Mouse (Mus musculus) lung, embryonic 16.5 days (tissue): ENCODE results near the gene Brd1. TPM values are rescaled to one million over a fixed set of nuclear protein-coding genes. Genes with fewer than 3 reads are reported as not detected.
A peak's percentile ranks its signal among the peaks of the same experiment; 100 is the strongest.

Source experiments
- ATAC-seq: fragments of 200-750 bp; cut with Nextera tagmentation; 2 replicates; pipeline ENCODE4 v1.8.0; 2017; ENCODE audit warnings: low read depth, mild to moderate bottlenecking, moderate library complexity
- H3K27ac ChIP-seq: fragments of 300-500 bp; sonication (generic); 2 replicates; pipeline ENCODE4 v1.5.1; 2014; ENCODE audit warnings: mild to moderate bottlenecking, control low read depth, low read length
- H3K27me3 ChIP-seq: fragments of 300-500 bp; sonication (generic); 2 replicates; pipeline ENCODE4 v1.6.1; 2014; ENCODE audit warnings: low read depth, low read length, mixed read lengths; ENCODE audit not compliant: control insufficient read depth, insufficient read depth
- H3K36me3 ChIP-seq: fragments of 300-500 bp; sonication (generic); 2 replicates; pipeline ENCODE4 v1.6.1; 2014; ENCODE audit warnings: low read length; ENCODE audit not compliant: control insufficient read depth, insufficient read depth
- H3K4me1 ChIP-seq: fragments of 300-500 bp; sonication (generic); replicated peaks from 2 replicates; pipeline ENCODE4 v1.6.1; 2014; ENCODE audit warnings: low read length, mixed read lengths; ENCODE audit not compliant: control insufficient read depth, insufficient read depth
- H3K4me2 ChIP-seq: fragments of 300-500 bp; sonication (generic); 2 replicates; pipeline ENCODE4 v1.6.1; 2014; ENCODE audit warnings: low read depth, low read length, control low read depth
- H3K4me3 ChIP-seq: fragments of 300-500 bp; sonication (generic); 2 replicates; pipeline ENCODE4 v1.5.1; 2014; ENCODE audit warnings: mild to moderate bottlenecking, low read length, control low read depth
- H3K9ac ChIP-seq: fragments of 300-500 bp; sonication (generic); 2 replicates; pipeline ENCODE4 v1.6.1; 2014; ENCODE audit warnings: low read length, control low read depth
- H3K9me3 ChIP-seq: fragments of 300-500 bp; sonication (generic); 2 replicates; pipeline ENCODE4 v1.6.1; 2016; ENCODE audit warnings: low read length; ENCODE audit not compliant: control insufficient read depth
- WGBS: fragments of 180-500 bp; shearing (Covaris S2); extraction: QIAGEN DNeasy Blood & Tissue Kit; methylation state at CpG from one replicate; pipeline ENCODE4 v1.1.7; 2014; 5-methylcytosine and 5-hydroxymethylcytosine counted together
- polyA plus RNA-seq: library from polyadenylated mRNA; unstranded; fragments of >200 nt; fragmentation: Nextera tagmentation; extraction: Ambion mirVana; gene quantifications from 2 replicates; pipeline ENCODE4 v1.2.1, GENCODE M21; 2015

The Brd1 gene
- polyA plus RNA-seq, 1 experiment from 2014 or later = 17.7 TPM

DNA sequence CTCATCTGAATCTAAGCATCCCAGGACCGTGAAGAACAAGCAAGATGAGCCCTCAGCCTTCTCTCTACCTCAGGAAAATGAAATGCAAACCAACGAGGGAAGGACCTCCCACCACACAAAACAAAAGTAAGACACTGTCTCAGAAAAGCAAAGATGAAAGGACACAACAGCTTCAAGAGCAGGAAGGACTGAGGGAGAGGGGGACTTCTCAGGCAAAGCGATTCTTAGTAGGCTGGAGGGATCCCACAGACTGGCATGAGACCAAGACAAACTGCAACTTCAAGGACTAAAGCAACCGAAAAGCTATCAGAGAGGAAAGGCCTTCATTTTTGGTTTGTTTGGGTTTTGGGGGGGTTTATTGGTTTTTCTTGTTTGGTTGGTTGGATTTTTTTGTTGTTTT lies 2.1 kb upstream of the Brd1 start:
- H3K9me3 ChIP-seq = no peaks in the 10 kb centered on the region
- no peak overlapping the region for H3K27ac ChIP-seq
- ATAC-seq = no peak
- H3K36me3 ChIP-seq = no peaks in the 10 kb centered on the region
- H3K4me2 ChIP-seq = no peak overlapping the region
- H3K9ac ChIP-seq = no peak overlapping the region
- 63% methylated on average over 4 of the region's 4 CpGs for WGBS
- H3K4me3 ChIP-seq = no peak overlapping the region
- no peaks in the 10 kb centered on the region for H3K27me3 ChIP-seq
- peaks cover 17% of the 10 kb centered on the region for H3K4me1 ChIP-seq

DNA sequence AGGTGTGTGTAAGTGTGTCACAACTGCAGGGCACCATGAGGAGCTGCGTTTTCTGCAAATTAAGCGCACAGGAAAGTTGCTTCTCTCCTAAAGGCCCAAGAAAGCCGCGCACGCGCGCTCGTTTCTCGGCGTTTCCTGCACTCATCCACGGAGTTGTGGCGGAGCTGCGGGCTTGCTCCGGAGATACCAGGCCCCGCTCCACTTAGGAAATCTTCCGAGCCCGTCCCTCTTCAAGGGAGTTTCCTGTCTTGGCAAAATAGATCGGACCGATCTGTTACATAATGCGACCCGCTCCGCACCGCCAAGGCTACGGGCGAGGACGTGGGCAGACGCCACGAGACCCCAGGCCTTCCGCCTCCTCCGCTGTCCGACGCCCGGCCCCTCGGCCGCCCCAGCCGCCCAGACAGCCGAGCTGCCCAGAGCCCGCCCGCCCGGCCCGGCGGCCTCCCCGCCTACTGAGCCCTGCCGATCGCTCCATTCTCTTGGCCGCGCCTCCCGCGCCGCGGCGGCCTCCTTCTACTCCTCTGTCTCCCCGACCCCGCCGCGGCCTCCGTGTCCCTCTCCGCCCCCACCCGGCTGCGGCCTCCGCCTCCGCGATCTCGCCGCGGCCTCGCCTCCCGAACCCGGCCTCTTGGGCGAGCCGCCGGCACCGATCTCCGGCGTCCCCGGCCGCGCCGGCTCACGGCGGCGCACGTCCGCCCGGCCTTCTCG lies 837 bp downstream of the Brd1 start:
- peaks cover 19% of the 10 kb centered on the region for H3K4me1 ChIP-seq
- H3K27ac ChIP-seq = peak overlapping the region; percentile 89
- H3K9me3 ChIP-seq = no peaks in the 10 kb centered on the region
- H3K4me2 ChIP-seq = peak overlapping the region; percentile 82
- ATAC-seq = peak; percentile 73
- 0% methylated on average over 62 of the region's 86 CpGs for WGBS
- H3K9ac ChIP-seq = peak overlapping the region; percentile 98
- peak overlapping the region; percentile 96 for H3K4me3 ChIP-seq
- H3K36me3 ChIP-seq = peaks cover 18% of the 10 kb centered on the region
- no peaks in the 10 kb centered on the region for H3K27me3 ChIP-seq

DNA sequence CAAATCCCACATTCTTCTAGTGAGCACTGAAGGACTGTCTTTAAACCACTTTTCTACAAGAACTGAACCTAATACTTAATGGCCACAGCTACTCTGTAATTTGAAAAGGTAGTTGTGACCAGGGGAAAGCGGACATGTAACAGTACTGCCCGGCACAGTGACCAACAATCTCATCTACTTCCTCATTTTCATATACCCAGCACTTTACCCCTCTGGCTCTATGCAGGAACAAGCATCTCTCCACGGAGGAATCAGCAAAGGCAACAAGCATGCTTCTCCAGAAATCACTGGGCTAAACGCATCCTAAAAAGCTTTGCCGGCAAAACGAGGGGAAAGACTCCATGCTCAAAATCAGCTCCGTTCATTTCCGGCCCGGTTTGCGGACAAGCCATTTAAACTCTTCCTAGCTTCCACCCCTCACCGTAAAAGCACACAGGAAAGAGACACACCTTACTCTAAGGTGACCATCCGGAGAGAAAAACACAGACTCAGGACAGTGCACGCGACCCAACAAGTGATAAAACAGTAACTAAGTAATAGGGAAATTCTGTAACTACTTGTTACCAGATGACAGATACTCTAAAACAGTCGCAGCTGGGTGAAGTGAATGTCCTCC lies 1.5 kb downstream of the Brd1 start:
- Histone ChIP-seq H3K9me3 (no peaks in the 10 kb centered on the region), H3K9ac (peak overlapping the region; percentile 98), H3K27ac (peak overlapping the region; percentile 89; the same call in 1 of the 2 replicates), H3K4me1 (peaks cover 19% of the 10 kb centered on the region), H3K4me3 (peak overlapping the region; percentile 96), H3K4me2 (peak overlapping the region; percentile 82), H3K27me3 (no peaks in the 10 kb centered on the region), H3K36me3 (peaks cover 21% of the 10 kb centered on the region)
- WGBS = 12% methylated on average over 15 of the region's 15 CpGs
- ATAC-seq = no peak

DNA sequence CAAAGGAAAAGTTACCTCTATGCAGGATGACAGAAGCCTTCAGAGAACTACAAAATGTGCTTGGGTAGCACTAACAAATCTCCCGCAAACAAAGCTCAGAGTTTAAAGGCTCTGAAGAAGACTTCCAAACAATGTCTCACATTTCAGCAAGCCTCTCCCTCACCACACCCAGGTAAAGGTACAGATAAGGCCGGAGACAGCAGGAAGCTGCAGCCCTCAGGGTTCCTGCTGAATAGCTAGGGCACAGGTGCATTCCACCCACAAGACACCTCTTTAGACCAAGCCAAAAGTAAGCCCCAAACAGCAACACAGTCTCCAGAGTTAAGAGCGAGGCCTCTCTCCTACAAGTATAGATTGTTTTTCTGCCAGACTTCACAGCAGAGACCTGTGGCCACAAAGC lies 3.3 kb downstream of the Brd1 start:
- Histone ChIP-seq H3K9ac (peak overlapping the region; percentile 31; the same call in 1 of the 2 replicates), H3K9me3 (no peaks in the 10 kb centered on the region), H3K4me2 (no peak overlapping the region; the same call in 1 of the 2 replicates), H3K4me3 (no peak overlapping the region), H3K27ac (no peak overlapping the region), H3K27me3 (no peaks in the 10 kb centered on the region), H3K36me3 (peaks cover 32% of the 10 kb centered on the region), H3K4me1 (peaks cover 19% of the 10 kb centered on the region)
- ATAC-seq = no peak
- 54% methylated on average over 3 of the region's 3 CpGs for WGBS

DNA sequence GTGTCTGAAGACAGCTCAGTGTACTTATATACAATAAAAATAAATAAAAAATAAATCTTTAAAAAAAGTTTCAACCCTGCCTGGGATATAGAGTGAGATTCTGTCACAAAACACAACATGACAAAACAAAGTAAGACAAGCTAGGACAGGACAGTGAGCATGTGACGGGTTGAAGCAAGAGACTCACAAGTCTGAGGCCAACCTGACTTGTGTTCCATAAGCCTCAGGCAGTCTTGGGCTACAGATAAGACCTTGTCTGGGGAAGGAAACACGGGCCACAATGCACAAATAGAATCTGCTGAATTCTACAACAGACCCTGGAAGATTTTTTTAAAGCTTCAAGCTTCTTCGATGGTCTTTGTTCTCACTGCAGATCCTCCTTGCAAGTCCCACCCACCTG lies 6.8 kb downstream of the Brd1 start:
- H3K4me1 ChIP-seq = peaks cover 11% of the 10 kb centered on the region
- H3K4me2 ChIP-seq = no peak overlapping the region
- no peak overlapping the region for H3K4me3 ChIP-seq
- no peaks in the 10 kb centered on the region for H3K9me3 ChIP-seq
- no peaks in the 10 kb centered on the region for H3K27me3 ChIP-seq
- WGBS = 80% methylated on average over 3 of the region's 3 CpGs
- no peak overlapping the region for H3K9ac ChIP-seq
- H3K36me3 ChIP-seq = peaks cover 53% of the 10 kb centered on the region
- H3K27ac ChIP-seq = no peak overlapping the region
- ATAC-seq = no peak

DNA sequence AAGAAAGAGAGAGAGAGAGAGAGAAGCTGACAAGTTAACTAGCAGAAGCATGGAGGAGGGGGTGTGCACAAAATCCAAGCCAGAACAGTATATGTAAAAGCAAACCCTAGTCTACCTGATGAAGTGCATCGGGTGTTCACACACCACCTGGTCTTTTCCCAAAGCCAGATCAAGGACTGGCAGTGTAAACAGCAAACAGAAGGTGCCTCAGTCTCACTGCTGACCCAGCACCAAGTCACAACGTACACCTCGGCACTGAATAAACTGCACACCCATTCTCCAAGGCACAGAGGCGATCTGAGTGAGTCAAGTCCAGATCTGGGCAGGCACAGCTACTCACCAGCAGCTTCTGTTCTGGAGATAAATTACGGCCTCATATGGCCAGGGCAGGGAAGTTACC lies 9.0 kb downstream of the Brd1 start:
- Histone ChIP-seq H3K27me3 (no peaks in the 10 kb centered on the region), H3K36me3 (peaks cover 59% of the 10 kb centered on the region)

DNA sequence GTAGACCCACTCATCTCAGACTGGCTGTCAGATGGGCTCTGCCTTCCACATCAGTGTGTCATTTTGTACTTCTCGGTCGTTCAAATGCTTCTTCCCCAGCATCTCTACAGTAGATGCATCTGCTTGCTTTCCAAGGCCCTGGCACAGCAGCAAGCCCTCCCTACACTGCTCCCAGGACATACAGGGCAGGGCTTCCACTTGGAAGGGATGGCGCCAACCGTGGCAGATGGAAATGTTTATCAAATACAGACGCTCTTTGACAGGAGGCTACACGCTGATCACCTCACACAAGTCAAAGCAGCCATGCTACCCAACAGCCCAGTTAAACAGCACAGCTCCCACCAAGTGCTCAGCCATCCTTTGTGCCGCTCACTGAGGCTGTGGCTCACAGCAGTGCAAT lies 9.7 kb downstream of the Brd1 start:
- Histone ChIP-seq H3K36me3 (peaks cover 52% of the 10 kb centered on the region), H3K4me2 (no peak overlapping the region), H3K9ac (no peak overlapping the region), H3K4me3 (no peak overlapping the region), H3K4me1 (no peaks in the 10 kb centered on the region), H3K9me3 (no peaks in the 10 kb centered on the region), H3K27me3 (no peaks in the 10 kb centered on the region), H3K27ac (no peak overlapping the region)
- WGBS = 64% methylated on average over 7 of the region's 7 CpGs
- ATAC-seq = no peak

More for the DNA sequence above, 9.0 kb downstream of the Brd1 start:
- Histone ChIP-seq H3K4me2 (no peak overlapping the region), H3K27ac (no peak overlapping the region), H3K9me3 (no peaks in the 10 kb centered on the region), H3K9ac (no peak overlapping the region), H3K4me1 (no peaks in the 10 kb centered on the region), H3K4me3 (no peak overlapping the region)
- WGBS = 85% methylated on average over 5 of the region's 5 CpGs
- no peak for ATAC-seq

DNA sequence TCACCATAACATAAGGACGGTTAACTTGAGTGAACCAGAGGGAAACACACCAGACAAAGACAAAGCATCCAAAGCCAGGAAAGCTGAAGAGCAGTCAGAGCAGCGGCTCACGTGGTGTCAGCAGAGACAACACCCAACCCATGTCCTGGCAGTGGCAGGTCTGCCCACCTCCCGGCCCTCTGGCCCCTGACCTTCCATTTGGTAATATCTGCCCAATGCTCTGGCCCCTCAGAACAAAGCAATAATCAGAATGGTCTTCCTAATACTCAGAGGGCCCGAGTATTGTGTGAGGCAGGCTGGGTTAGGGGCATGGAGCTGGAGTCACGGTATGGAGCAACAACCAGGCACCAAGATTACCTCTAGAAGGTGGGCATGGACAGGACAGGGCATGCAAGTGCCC lies 10.8 kb downstream of the Brd1 start:
- no peaks in the 10 kb centered on the region for H3K27me3 ChIP-seq
- H3K4me1 ChIP-seq = no peaks in the 10 kb centered on the region
- H3K27ac ChIP-seq = no peak overlapping the region
- no peak overlapping the region for H3K9ac ChIP-seq
- H3K4me3 ChIP-seq = no peak overlapping the region
- peak; percentile 10; the same call in 1 of the 2 replicates for ATAC-seq
- 81% methylated on average over 6 of the region's 6 CpGs for WGBS
- no peak overlapping the region for H3K4me2 ChIP-seq
- peaks cover 47% of the 10 kb centered on the region for H3K36me3 ChIP-seq
- no peaks in the 10 kb centered on the region for H3K9me3 ChIP-seq

DNA sequence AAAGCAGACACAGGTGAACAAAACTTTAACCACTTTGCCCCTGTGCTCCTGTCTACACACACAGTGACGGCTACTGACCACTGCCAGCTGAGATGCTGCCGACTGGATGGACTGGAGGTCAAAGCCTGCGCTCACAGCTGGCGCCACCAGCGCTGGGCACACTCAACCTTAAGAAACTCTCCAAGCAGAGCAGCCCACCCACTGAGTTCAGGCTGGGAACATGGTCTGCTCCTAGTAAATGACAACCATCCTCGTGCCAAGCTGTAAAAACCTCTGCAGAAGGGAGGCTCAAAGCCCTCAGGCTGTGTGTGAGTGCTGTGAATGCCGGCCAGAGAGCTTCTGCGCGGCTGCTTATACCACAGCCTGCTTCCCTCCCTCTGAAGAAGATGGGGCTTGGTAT lies 16.8 kb downstream of the Brd1 start:
- Histone ChIP-seq H3K9me3 (no peaks in the 10 kb centered on the region), H3K27ac (no peak overlapping the region), H3K27me3 (no peaks in the 10 kb centered on the region), H3K4me1 (no peaks in the 10 kb centered on the region), H3K4me3 (no peak overlapping the region), H3K36me3 (peaks cover 50% of the 10 kb centered on the region), H3K4me2 (no peak overlapping the region), H3K9ac (no peak overlapping the region)
- no peak for ATAC-seq
- 70% methylated on average over 9 of the region's 9 CpGs for WGBS
